Mouse (Mus musculus): ENCODE measurements around the gene Kctd6. TPM values are rescaled to one million over a fixed set of nuclear protein-coding genes. Genes with fewer than 3 reads are reported as not detected.

Kctd6 gene
- polyA plus RNA-seq (2015; fragmentation: Nextera tagmentation; extraction: Ambion mirVana) = 35.2 and 40.8 TPM in 2 replicates

DNA sequence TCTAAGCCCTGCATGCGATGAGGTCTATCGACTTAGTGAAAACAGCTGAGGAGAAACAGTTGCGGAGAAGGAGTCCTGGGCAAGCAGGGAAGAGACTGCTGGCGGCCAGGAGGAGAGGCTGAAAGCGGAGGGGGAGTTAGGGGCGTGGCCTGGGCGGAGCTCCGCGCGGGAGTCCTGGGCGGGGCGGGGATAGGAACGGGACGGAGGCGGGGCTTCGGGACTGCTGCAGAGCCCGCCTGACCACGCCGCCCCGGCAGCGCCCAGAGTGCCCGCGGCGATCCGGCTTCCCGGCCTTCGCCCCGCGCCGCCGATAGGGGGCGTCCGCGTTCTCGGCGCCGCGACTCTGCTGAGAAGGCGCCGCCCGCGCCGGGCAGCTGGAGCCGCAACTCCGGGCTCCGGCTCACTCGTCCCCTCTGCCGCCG, at the start of gene Kctd6:
Gene Kctd6, plus strand, starts transcription at position 338 of the 422 bp plus-strand sequence.

DNA sequence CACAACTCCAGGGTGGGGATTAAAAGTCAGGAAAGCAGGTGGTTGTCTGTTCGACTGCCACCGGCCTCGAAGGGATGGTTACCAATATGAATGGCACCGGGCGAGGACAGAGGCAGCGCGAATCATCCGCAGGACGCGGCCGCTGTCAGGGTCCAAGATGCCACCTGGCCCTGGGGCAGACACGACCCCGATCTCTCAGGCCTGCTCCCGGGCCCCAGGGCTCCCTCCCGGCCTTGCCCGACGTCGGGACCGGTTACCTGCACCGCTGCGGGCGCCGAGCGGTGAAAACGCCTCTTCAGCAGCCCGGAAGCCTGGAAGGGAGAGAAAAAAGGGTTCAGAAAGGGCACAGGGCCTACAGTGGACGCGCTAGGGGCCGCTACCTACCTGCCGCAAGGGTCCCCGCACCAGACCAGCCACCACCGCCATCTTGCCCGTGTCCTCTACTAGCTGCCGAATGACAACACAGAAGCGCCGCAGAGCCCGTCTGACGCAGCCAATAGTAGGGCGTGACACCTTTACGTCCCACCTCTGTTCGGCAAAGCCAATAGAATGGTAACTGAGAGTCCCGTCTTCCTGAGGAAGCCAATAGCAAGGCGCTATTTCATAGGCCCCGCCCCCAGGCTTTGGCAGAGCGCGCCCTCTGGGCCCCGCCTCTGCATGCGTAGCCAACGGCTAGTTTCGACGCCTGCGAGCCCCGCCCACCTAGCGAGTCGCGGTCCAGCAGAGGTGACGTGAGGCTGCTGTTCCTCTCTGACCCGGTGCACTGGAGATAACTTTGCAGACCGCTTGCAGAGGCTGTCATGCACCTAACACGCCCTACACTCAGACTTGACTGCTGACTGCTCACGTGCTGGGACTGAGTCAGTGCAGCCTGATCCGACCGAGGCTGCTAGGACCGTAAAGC, 41.2 kb upstream of the Kctd6 start, which contains the start of gene Pdhb:
Gene Pdhb, minus strand, starts transcription at position 519 of the 904 bp plus-strand sequence.

DNA sequence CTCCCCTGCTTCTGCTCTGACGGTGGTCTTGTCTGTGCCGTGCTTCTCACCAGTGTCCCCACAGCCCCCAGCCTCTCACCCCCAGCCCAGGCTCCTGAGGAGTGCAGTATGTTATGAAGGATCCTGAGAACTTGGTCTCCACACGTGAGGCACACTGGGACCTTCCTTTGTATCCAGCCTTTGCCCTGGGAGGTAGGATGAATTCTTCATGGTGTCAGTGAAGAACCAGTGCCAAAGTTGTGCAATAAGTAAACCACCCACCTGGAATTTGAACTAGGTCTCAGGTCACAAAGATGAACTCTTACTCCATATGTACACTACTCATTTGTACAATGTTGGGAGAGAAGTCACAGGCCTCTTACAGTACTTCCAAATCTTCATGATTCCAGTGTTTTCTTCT, 45.2 kb downstream of the Kctd6 start, which contains the start of gene Acox2:
Gene Acox2, minus strand, starts transcription at position 188 of the 400 bp plus-strand sequence.

Other genes starting within 250 kb of the Kctd6 start
- 0.13 TPM in 1 of 2 replicates, not detected in the other for gene Dnase1l3, start 219.6 kb upstream of the Kctd6 start, polyA plus RNA-seq (2015; fragmentation: Nextera tagmentation; extraction: Ambion mirVana)
- gene Abhd6, start 211.2 kb upstream of the Kctd6 start, polyA plus RNA-seq (2015; fragmentation: Nextera tagmentation; extraction: Ambion mirVana) = 40.8 and 42.7 TPM in 2 replicates
- gene Rpp14, start 133.8 kb upstream of the Kctd6 start, polyA plus RNA-seq (2015; fragmentation: Nextera tagmentation; extraction: Ambion mirVana) = 40.9 and 41.8 TPM in 2 replicates
- 57.0 and 62.8 TPM in 2 replicates for gene Pxk, start 115.9 kb upstream of the Kctd6 start, polyA plus RNA-seq (2015; fragmentation: Nextera tagmentation; extraction: Ambion mirVana)
- gene Pdhb, start 41.1 kb upstream of the Kctd6 start, polyA plus RNA-seq (2015; fragmentation: Nextera tagmentation; extraction: Ambion mirVana) = 308 and 312 TPM in 2 replicates
- 0.17 and 0.35 TPM in 2 replicates for gene Acox2, start 45.2 kb downstream of the Kctd6 start, polyA plus RNA-seq (2015; fragmentation: Nextera tagmentation; extraction: Ambion mirVana)
- gene Fam107a, start 103.9 kb downstream of the Kctd6 start, polyA plus RNA-seq (2015; fragmentation: Nextera tagmentation; extraction: Ambion mirVana) = 3.0 TPM in 2 replicates
- gene Oit1, start 164.6 kb downstream of the Kctd6 start, polyA plus RNA-seq (2015; fragmentation: Nextera tagmentation; extraction: Ambion mirVana) = not detected in 2 replicates

Measured in neural tube, postnatal 0 days (tissue).